Mouse (Mus musculus): ENCODE measurements around the gene Riok1.

Gene Riok1

GRCm38 (mm10) chr13:38036343-38037043, at the start of gene Riok1:
Gene Riok1, plus strand, starts transcription at chr13:38036995.
- DNase-seq, result peak; percentile 20

GRCm38 (mm10) chr13:37989701-37990100, 47.1 kb upstream of the Riok1 start:
- no peak for DNase-seq

- peak; percentile 14 for DNase-seq
Observed at GRCm38 (mm10) chr13:37992638-37993371, 44.0 kb upstream of the Riok1 start.

- DNase-seq, result no peak
Observed at GRCm38 (mm10) chr13:37993376-37993703, 43.5 kb upstream of the Riok1 start.

- peak; percentile 97 for DNase-seq
Observed at GRCm38 (mm10) chr13:37993704-37994404, 42.9 kb upstream of the Riok1 start, which contains the start of gene Ssr1. Gene Ssr1, minus strand, starts transcription at chr13:37994217.

- no peak for DNase-seq
Observed at GRCm38 (mm10) chr13:37994405-37994749, 42.4 kb upstream of the Riok1 start.

- DNase-seq, result no peak
Observed at GRCm38 (mm10) chr13:37999713-38000112, 37.1 kb upstream of the Riok1 start.

- DNase-seq, result no peak
Observed at GRCm38 (mm10) chr13:38002461-38002860, 34.3 kb upstream of the Riok1 start.

GRCm38 (mm10) chr13:38007972-38008371, 28.8 kb upstream of the Riok1 start:
- DNase-seq, result no peak

- no peak for DNase-seq
Observed at GRCm38 (mm10) chr13:38009721-38010408, 26.9 kb upstream of the Riok1 start.

GRCm38 (mm10) chr13:38010444-38010910, 26.3 kb upstream of the Riok1 start:
- DNase-seq, result no peak

- DNase-seq, result no peak
Observed at GRCm38 (mm10) chr13:38012436-38012835, 24.4 kb upstream of the Riok1 start.

- no peak for DNase-seq
Observed at GRCm38 (mm10) chr13:38015591-38015990, 21.2 kb upstream of the Riok1 start.

GRCm38 (mm10) chr13:38018791-38019190, 18.0 kb upstream of the Riok1 start:
- DNase-seq, result no peak

GRCm38 (mm10) chr13:38025874-38026273, 10.9 kb upstream of the Riok1 start:
- DNase-seq, result no peak

GRCm38 (mm10) chr13:38027618-38028248, 9.1 kb upstream of the Riok1 start:
- no peak for DNase-seq

GRCm38 (mm10) chr13:38028407-38028806, 8.4 kb upstream of the Riok1 start:
- DNase-seq, result no peak

GRCm38 (mm10) chr13:38037044-38037687, 371 bp downstream of the Riok1 start, which contains the start of gene Cage1:
Gene Cage1, minus strand, starts transcription at chr13:38037069.
- peak; percentile 98 for DNase-seq

GRCm38 (mm10) chr13:38037811-38038210, 1.0 kb downstream of the Riok1 start:
- peak; percentile 21 for DNase-seq

GRCm38 (mm10) chr13:38049888-38050287, 13.1 kb downstream of the Riok1 start:
- no peak for DNase-seq

GRCm38 (mm10) chr13:38062678-38063077, 25.9 kb downstream of the Riok1 start:
- no peak for DNase-seq
